Mouse (Mus musculus) erythroblast, embryonic 14.5 days (primary cell): ENCODE results near the gene Kremen1.

Experiments used
- GATA1 ChIP-seq: IDR thresholded peaks from 2 replicates; pipeline ENCODE4 v1.6.1; 2012; ENCODE audit warnings: low read length, inconsistent platforms, mixed read lengths
- TAL1 ChIP-seq: IDR thresholded peaks from 3 replicates; pipeline ENCODE4 v1.6.1; 2012; ENCODE audit warnings: low read length, inconsistent platforms, mixed read lengths

GRCm38 (mm10) chr11:5263078-5263730, 1.8 kb upstream of the Kremen1 start:
- TF ChIP-seq GATA1: no peak
- TF ChIP-seq TAL1: no peak
